20 mouse cellular contexts compared by ENCODE assay signal in genomic region chr3:142995981-142996743, GRCm38 (mm10).
DNase-seq lines count a peak whose midpoint lies in the region; ATAC-seq and TF ChIP-seq lines count a peak whose summit lies in the region.
"Had no signal": no experiment of that assay in that cellular context is flagged by ENCODE, and none has a peak within 500 bp of the region (broad histone marks: within the 10 kb centered on the region; RNA-seq: fewer than 3 reads in every experiment).

No protein-coding gene starts in this region.

- H3K36me3 ChIP-seq in hindbrain, postnatal 0 days (ENCODE audit: insufficient read depth, low read length), result no peaks in the 10 kb centered on the region
- H3K36me3 ChIP-seq in hindbrain, embryonic 14.5 days (replicated peaks; ENCODE audit: control insufficient read depth, insufficient read depth), result no peaks in the 10 kb centered on the region
- H3K36me3 ChIP-seq in midbrain, embryonic 14.5 days (ENCODE audit: control insufficient read depth, insufficient read depth, low read length), result no peaks in the 10 kb centered on the region
- H3K36me3 ChIP-seq in midbrain, embryonic 10.5 days, result no peaks in the 10 kb centered on the region
- H3K36me3 ChIP-seq: embryonic facial prominence, embryonic 12.5 days; heart, embryonic 13.5 days; hindbrain, embryonic 13.5 days; kidney, embryonic 15.5 days; liver, embryonic 13.5 days; neural tube, embryonic 15.5 days had no signal

- DNase-seq in embryo, embryonic 10.5 days (ENCODE audit: low spot score), result peak; percentile 13
- DNase-seq in embryo, embryonic 9.5 days (ENCODE audit: extremely low spot score), result no peak
- peak; percentile 41 for DNase-seq in hindbrain, postnatal 0 days (ENCODE audit: low spot score)
- DNase-seq in hindbrain, embryonic 14.5 days (ENCODE audit: low spot score), result no peak
- peak; percentile 57 for DNase-seq in midbrain, embryonic 14.5 days
- DNase-seq in midbrain, embryonic 10.5 days (ENCODE audit: low spot score), result no peak
- no peak for DNase-seq in kidney, postnatal 10 days
- DNase-seq: cerebellum, adult 11 months; gastrocnemius, postnatal 25 days; layer of hippocampus, adult 9-11 months; liver, embryonic 13.5 days; right cerebral cortex, adult 18-20 months; spleen, adult 18-20 months; thymus, postnatal 25 days had no signal

- no peak overlapping the region for H3K9ac ChIP-seq in hindbrain, postnatal 0 days (replicated peaks; ENCODE audit: low read length)
- no peak overlapping the region for H3K9ac ChIP-seq in hindbrain, embryonic 14.5 days
- no peak overlapping the region for H3K9ac ChIP-seq in midbrain, embryonic 14.5 days (replicated peaks; ENCODE audit: low read length)
- H3K9ac ChIP-seq: embryonic facial prominence, embryonic 12.5 days; heart, embryonic 13.5 days; hindbrain, embryonic 13.5 days; kidney, embryonic 15.5 days; liver, embryonic 13.5 days; neural tube, embryonic 15.5 days had no signal

- no peak overlapping the region for H3K4me2 ChIP-seq in hindbrain, postnatal 0 days (ENCODE audit: low read depth, low read length)
- no peak overlapping the region for H3K4me2 ChIP-seq in hindbrain, embryonic 14.5 days (replicated peaks)
- H3K4me2 ChIP-seq in midbrain, embryonic 14.5 days (ENCODE audit: low read length), result no peak overlapping the region
- H3K4me2 ChIP-seq: embryonic facial prominence, embryonic 12.5 days; heart, embryonic 13.5 days; hindbrain, embryonic 13.5 days; kidney, embryonic 15.5 days; liver, embryonic 13.5 days; neural tube, embryonic 15.5 days had no signal

- H3K27me3 ChIP-seq in hindbrain, postnatal 0 days (ENCODE audit: insufficient read depth, low read length), result no peaks in the 10 kb centered on the region
- H3K27me3 ChIP-seq in hindbrain, embryonic 14.5 days (ENCODE audit: control insufficient read depth, insufficient read depth, low read length), result no peaks in the 10 kb centered on the region
- H3K27me3 ChIP-seq in midbrain, embryonic 14.5 days (ENCODE audit: control insufficient read depth, insufficient read depth, low read length), result no peaks in the 10 kb centered on the region
- H3K27me3 ChIP-seq in midbrain, embryonic 10.5 days (ENCODE audit: low read depth, poor library complexity, severe bottlenecking), result no peaks in the 10 kb centered on the region
- H3K27me3 ChIP-seq: embryonic facial prominence, embryonic 12.5 days; heart, embryonic 13.5 days; hindbrain, embryonic 13.5 days; kidney, embryonic 15.5 days; liver, embryonic 13.5 days; neural tube, embryonic 15.5 days had no signal

- WGBS in hindbrain, postnatal 0 days, result 52% methylated on average over 3 of the region's 3 CpGs
- WGBS in hindbrain, embryonic 14.5 days, result 51% methylated on average over 3 of the region's 3 CpGs
- 53% methylated on average over 3 of the region's 3 CpGs for WGBS in midbrain, embryonic 14.5 days
- 73% methylated on average over 3 of the region's 3 CpGs for WGBS in midbrain, embryonic 10.5 days

- peak; percentile 46 for TF ChIP-seq CTCF in hindbrain, postnatal 0 days (IDR thresholded peaks at IDR 0.05; ENCODE audit: low read depth)

- no peaks in the 10 kb centered on the region for H3K9me3 ChIP-seq in hindbrain, postnatal 0 days (ENCODE audit: low read length)
- H3K9me3 ChIP-seq in hindbrain, embryonic 14.5 days (ENCODE audit: control insufficient read depth, low read length), result no peaks in the 10 kb centered on the region
- H3K9me3 ChIP-seq in midbrain, embryonic 14.5 days (ENCODE audit: control insufficient read depth, low read length), result no peaks in the 10 kb centered on the region
- H3K9me3 ChIP-seq in midbrain, embryonic 10.5 days (replicated peaks), result no peaks in the 10 kb centered on the region
- H3K9me3 ChIP-seq: embryonic facial prominence, embryonic 12.5 days; heart, embryonic 13.5 days; hindbrain, embryonic 13.5 days; kidney, embryonic 15.5 days; liver, embryonic 13.5 days; neural tube, embryonic 15.5 days had no signal

- no peaks in the 10 kb centered on the region for H3K4me1 ChIP-seq in hindbrain, postnatal 0 days (ENCODE audit: insufficient read depth, low read length)
- no peaks in the 10 kb centered on the region for H3K4me1 ChIP-seq in hindbrain, embryonic 14.5 days (replicated peaks; ENCODE audit: control insufficient read depth, insufficient read depth, low read length)
- H3K4me1 ChIP-seq in midbrain, embryonic 14.5 days (ENCODE audit: control insufficient read depth, insufficient read depth, low read length), result no peaks in the 10 kb centered on the region
- no peaks in the 10 kb centered on the region for H3K4me1 ChIP-seq in midbrain, embryonic 10.5 days
- H3K4me1 ChIP-seq: embryonic facial prominence, embryonic 12.5 days; heart, embryonic 13.5 days; hindbrain, embryonic 13.5 days; kidney, embryonic 15.5 days; liver, embryonic 13.5 days; neural tube, embryonic 15.5 days had no signal

- H3K27ac ChIP-seq in hindbrain, postnatal 0 days, result no peak overlapping the region
- H3K27ac ChIP-seq in hindbrain, embryonic 14.5 days, result no peak overlapping the region
- no peak overlapping the region for H3K27ac ChIP-seq in midbrain, embryonic 14.5 days (replicated peaks; ENCODE audit: low read depth, low read length)
- H3K27ac ChIP-seq in midbrain, embryonic 10.5 days (replicated peaks), result no peak overlapping the region
- H3K27ac ChIP-seq: embryonic facial prominence, embryonic 12.5 days; heart, embryonic 13.5 days; hindbrain, embryonic 13.5 days; kidney, embryonic 15.5 days; liver, embryonic 13.5 days; neural tube, embryonic 15.5 days had no signal

- ATAC-seq in hindbrain, postnatal 0 days, result no peak
- ATAC-seq in hindbrain, embryonic 14.5 days (ENCODE audit: low FRiP score), result no peak
- no peak for ATAC-seq in midbrain, embryonic 14.5 days (ENCODE audit: low FRiP score, low TSS enrichment)
- no peak for ATAC-seq in inflammation-experienced regulatory T-cells, adult 6 months

- no peak overlapping the region for H3K4me3 ChIP-seq in hindbrain, postnatal 0 days (ENCODE audit: low read length)
- no peak overlapping the region for H3K4me3 ChIP-seq in hindbrain, embryonic 14.5 days (replicated peaks; ENCODE audit: low read length)
- H3K4me3 ChIP-seq in midbrain, embryonic 14.5 days (replicated peaks; ENCODE audit: low read depth, low read length), result no peak overlapping the region
- H3K4me3 ChIP-seq in midbrain, embryonic 10.5 days, result no peak overlapping the region
- H3K4me3 ChIP-seq: embryonic facial prominence, embryonic 12.5 days; heart, embryonic 13.5 days; hindbrain, embryonic 13.5 days; kidney, embryonic 15.5 days; liver, embryonic 13.5 days; neural tube, embryonic 15.5 days had no signal

Comparison
In these comparisons a context has a peak if more than half of its experiments do, and no peak if none do; other contexts are left out.
1. DNase-seq: peak in embryo, embryonic 10.5 days (single experiment), hindbrain, postnatal 0 days (single experiment) and midbrain, embryonic 14.5 days (single experiment); none in embryo, embryonic 9.5 days (single experiment), hindbrain, embryonic 14.5 days (single experiment), midbrain, embryonic 10.5 days (single experiment) and kidney, postnatal 10 days (single experiment).